Mouse (Mus musculus): Measurements from ENCODE around the gene Lrrc38. TPM values are rescaled to one million over a fixed set of nuclear protein-coding genes. Genes with fewer than 3 reads are reported as not detected.

Gene Lrrc38
- not detected for polyA plus RNA-seq (2012; fragmentation: generic; extraction: Trizol)
- long read RNA-seq, experiment 1: 0 reads
- long read RNA-seq, experiment 2: 0 reads

DNA sequence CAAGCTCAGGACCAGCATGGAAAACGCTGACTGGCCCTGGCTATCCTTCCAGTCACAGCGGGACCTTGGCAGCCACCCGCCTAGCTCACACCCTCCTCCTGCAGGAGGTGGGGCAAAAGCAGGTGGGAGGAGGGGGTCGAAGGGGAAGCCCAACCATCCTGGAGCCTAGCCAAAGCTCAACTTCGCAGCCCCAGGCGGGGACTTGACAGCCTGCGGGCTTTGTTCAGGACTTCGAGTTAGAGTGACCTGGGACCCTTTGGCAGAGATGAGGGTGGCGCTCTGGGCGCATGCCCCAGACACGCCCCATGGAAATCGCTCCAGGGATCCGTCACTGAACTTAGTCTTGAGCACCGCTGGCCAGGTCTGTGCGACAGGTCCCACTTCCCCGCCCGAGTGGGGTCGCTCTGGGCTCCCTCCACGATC is at the start of gene Lrrc38:
Lrrc38 (plus strand) TSS at position 274 of the 423 bp plus-strand sequence.
- H3K79me3 ChIP-seq (ENCODE audit: low read depth): no peaks in the 10 kb centered on the region
- H3K36me3 ChIP-seq (ENCODE audit: control insufficient read depth, insufficient read depth): no peaks in the 10 kb centered on the region
- H3K79me2 ChIP-seq (ENCODE audit: control insufficient read depth, insufficient read depth): no peaks in the 10 kb centered on the region
- no peak within 1 kb of the TSS for H3ac ChIP-seq (ENCODE audit: control insufficient read depth, insufficient read length, low read depth)
- peaks cover 31% of the 10 kb centered on the region for H3K27me3 ChIP-seq (ENCODE audit: control insufficient read depth, insufficient read depth, insufficient read length)
- TF ChIP-seq USF1 (IDR thresholded peaks at IDR 0.05; ENCODE audit: low read depth) (no peak), MAX (IDR thresholded peaks at IDR 0.05) (no peak), MYOG (IDR thresholded peaks at IDR 0.05; ENCODE audit: control insufficient read depth, extremely low read depth, insufficient read length) (no peak), MYOD1 (IDR thresholded peaks at IDR 0.05; ENCODE audit: control insufficient read depth, insufficient read length, low read depth) (no peak), FOSL1 (IDR thresholded peaks at IDR 0.05; ENCODE audit: insufficient read depth, low read length, poor library complexity, severe bottlenecking) (no peak), CEBPB (IDR thresholded peaks at IDR 0.05; ENCODE audit: low read depth) (no peak), CTCF (IDR thresholded peaks at IDR 0.05; ENCODE audit: control insufficient read depth, insufficient read depth, insufficient read length) (no peak)
- H3K4me3 ChIP-seq (ENCODE audit: insufficient read depth, poor library complexity, severe bottlenecking): no peak within 1 kb of the TSS

DNA sequence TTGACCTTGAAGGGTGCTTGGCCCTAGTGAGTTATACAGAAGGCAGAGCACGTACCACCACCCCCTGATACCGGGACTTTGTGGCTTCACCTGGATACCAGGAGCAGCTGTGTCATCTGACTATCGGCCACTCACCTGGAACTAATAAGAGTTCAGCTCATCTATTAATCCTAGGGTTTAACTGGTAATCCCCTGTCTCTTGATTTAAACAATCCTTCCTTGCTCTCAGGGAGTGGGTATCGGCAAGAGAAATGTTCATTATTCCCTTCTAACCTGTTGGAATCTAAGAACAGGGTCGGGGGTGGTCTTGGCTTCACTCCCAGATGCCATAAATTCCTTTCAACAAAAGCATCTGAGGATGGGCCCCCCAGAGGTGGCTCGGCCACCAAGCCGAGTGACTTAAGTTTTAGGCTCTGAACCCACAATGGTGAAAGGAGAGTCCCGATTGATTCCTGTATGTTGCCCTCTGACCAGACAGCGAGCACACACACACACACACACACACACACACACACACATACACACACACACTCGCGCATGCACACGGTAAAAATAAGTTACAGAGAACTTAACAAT is 49.4 kb upstream of the Lrrc38 start:
- H3K27me3 ChIP-seq (ENCODE audit: control insufficient read depth, insufficient read depth, insufficient read length): no peaks in the 10 kb centered on the region

DNA sequence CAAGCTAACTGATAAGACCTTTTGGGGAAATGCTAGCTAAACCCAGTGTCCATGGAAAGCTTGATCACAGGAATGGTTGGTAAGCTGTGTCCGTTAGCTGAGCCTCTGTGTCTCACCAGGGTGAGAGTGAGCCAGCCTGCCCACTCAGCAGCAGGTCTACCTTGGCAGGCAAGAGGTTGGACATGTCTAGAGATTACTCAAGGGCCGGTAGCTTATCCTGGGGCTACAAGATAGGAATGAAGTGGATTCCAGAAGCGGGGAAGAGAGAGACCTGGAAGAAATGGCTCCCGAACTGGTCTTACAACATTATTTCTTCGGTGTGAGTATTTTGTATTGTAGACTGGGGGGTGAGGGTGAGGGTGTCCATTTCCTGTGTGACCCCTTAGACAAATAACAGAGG is 48.5 kb upstream of the Lrrc38 start:
- H3K79me2 ChIP-seq (ENCODE audit: control insufficient read depth, insufficient read depth): peaks cover 57% of the 10 kb centered on the region
- no peak overlapping the region for H3K4me3 ChIP-seq (ENCODE audit: insufficient read depth, poor library complexity, severe bottlenecking)
- no peak overlapping the region for H3ac ChIP-seq (ENCODE audit: control insufficient read depth, insufficient read length, low read depth)
- no peak for TF ChIP-seq FOSL1 (IDR thresholded peaks at IDR 0.05; ENCODE audit: insufficient read depth, low read length, poor library complexity, severe bottlenecking)
- H3K27me3 ChIP-seq (ENCODE audit: control insufficient read depth, insufficient read depth, insufficient read length): no peaks in the 10 kb centered on the region
- H3K79me3 ChIP-seq (ENCODE audit: low read depth): peaks cover 46% of the 10 kb centered on the region
- no peaks in the 10 kb centered on the region for H3K36me3 ChIP-seq (ENCODE audit: control insufficient read depth, insufficient read depth)

More for the DNA sequence above, 49.4 kb upstream of the Lrrc38 start:
- Histone ChIP-seq H3K4me3 (ENCODE audit: insufficient read depth, poor library complexity, severe bottlenecking) (peak overlapping the region; percentile 74), H3ac (ENCODE audit: control insufficient read depth, insufficient read length, low read depth) (peak overlapping the region; percentile 82), H3K79me2 (ENCODE audit: control insufficient read depth, insufficient read depth) (peaks cover 65% of the 10 kb centered on the region), H3K79me3 (ENCODE audit: low read depth) (peaks cover 52% of the 10 kb centered on the region), H3K36me3 (ENCODE audit: control insufficient read depth, insufficient read depth) (no peaks in the 10 kb centered on the region)
- TF ChIP-seq FOSL1 (IDR thresholded peaks at IDR 0.05; ENCODE audit: insufficient read depth, low read length, poor library complexity, severe bottlenecking): no peak
- TF ChIP-seq CEBPB (IDR thresholded peaks at IDR 0.05; ENCODE audit: low read depth): no peak
- no peak for TF ChIP-seq USF1 (IDR thresholded peaks at IDR 0.05; ENCODE audit: low read depth)
- no peak for TF ChIP-seq MYOD1 (IDR thresholded peaks at IDR 0.05; ENCODE audit: control insufficient read depth, insufficient read length, low read depth)
- TF ChIP-seq MAX (IDR thresholded peaks at IDR 0.05): no peak
- TF ChIP-seq MYOG (IDR thresholded peaks at IDR 0.05; ENCODE audit: control insufficient read depth, extremely low read depth, insufficient read length): no peak
- TF ChIP-seq CTCF (IDR thresholded peaks at IDR 0.05; ENCODE audit: control insufficient read depth, insufficient read depth, insufficient read length): no peak

DNA sequence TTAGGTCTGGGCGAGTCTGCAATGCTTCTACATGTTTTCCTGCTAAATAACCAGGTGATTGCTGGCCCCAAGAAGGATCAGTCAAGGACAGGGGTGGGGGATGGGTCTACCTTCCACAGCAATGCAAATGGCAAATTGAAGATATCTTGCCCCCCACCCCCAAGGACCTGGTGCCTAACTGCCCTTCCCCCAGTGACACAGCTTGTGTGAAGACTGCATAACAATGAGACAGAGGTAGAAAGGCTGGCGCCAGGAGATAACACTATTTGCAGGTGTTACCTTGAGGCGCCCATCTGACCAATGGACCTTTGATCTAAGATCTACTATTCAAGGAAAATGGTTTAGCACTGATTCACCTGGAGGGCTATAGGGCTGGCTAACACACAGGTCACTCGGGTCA is 47.7 kb upstream of the Lrrc38 start:
- no peak for TF ChIP-seq FOSL1 (IDR thresholded peaks at IDR 0.05; ENCODE audit: insufficient read depth, low read length, poor library complexity, severe bottlenecking)
- TF ChIP-seq MYOG (IDR thresholded peaks at IDR 0.05; ENCODE audit: control insufficient read depth, extremely low read depth, insufficient read length): no peak
- no peak for TF ChIP-seq MAX (IDR thresholded peaks at IDR 0.05)
- no peak for TF ChIP-seq CTCF (IDR thresholded peaks at IDR 0.05; ENCODE audit: control insufficient read depth, insufficient read depth, insufficient read length)
- TF ChIP-seq MYOD1 (IDR thresholded peaks at IDR 0.05; ENCODE audit: control insufficient read depth, insufficient read length, low read depth): no peak
- TF ChIP-seq USF1 (IDR thresholded peaks at IDR 0.05; ENCODE audit: low read depth): no peak
- TF ChIP-seq CEBPB (IDR thresholded peaks at IDR 0.05; ENCODE audit: low read depth): no peak
- peaks cover 48% of the 10 kb centered on the region for H3K79me2 ChIP-seq (ENCODE audit: control insufficient read depth, insufficient read depth)
- no peaks in the 10 kb centered on the region for H3K27me3 ChIP-seq (ENCODE audit: control insufficient read depth, insufficient read depth, insufficient read length)
- no peak overlapping the region for H3ac ChIP-seq (ENCODE audit: control insufficient read depth, insufficient read length, low read depth)
- H3K79me3 ChIP-seq (ENCODE audit: low read depth): peaks cover 42% of the 10 kb centered on the region
- H3K36me3 ChIP-seq (ENCODE audit: control insufficient read depth, insufficient read depth): no peaks in the 10 kb centered on the region
- no peak overlapping the region for H3K4me3 ChIP-seq (ENCODE audit: insufficient read depth, poor library complexity, severe bottlenecking)

DNA sequence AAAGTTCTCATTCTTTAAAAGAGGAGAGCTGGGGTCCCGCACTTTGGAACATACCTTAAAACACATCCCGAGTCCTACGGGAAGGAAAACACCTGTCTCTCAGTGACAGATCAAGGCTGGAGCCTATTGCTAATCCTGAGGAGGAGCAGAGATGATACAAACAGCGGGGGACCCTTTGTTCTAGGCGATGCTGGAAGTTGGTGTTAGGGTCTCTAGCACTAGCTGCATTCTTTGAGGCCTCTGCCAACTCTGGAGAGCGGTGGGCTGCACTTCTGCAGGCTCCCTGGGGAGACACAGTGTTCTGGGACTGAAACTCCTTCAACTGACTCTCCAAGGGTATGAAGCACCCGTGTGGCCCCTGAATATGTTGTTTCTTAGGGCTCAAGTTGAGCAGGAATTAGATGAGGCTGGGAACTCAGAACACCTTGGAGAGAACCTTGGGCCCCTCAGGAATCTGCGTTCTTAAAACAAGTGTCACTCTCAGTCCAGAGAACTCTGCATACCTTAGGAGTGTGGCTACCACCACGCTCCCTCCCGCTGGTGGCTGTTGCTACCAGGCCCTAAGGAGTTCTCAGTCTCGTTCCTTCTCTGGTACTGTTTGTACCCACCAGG is 47.2 kb upstream of the Lrrc38 start:
- Histone ChIP-seq H3K27me3 (ENCODE audit: control insufficient read depth, insufficient read depth, insufficient read length) (no peaks in the 10 kb centered on the region), H3K36me3 (ENCODE audit: control insufficient read depth, insufficient read depth) (no peaks in the 10 kb centered on the region), H3K4me3 (ENCODE audit: insufficient read depth, poor library complexity, severe bottlenecking) (no peak overlapping the region), H3K79me3 (ENCODE audit: low read depth) (peaks cover 37% of the 10 kb centered on the region), H3ac (ENCODE audit: control insufficient read depth, insufficient read length, low read depth) (no peak overlapping the region), H3K79me2 (ENCODE audit: control insufficient read depth, insufficient read depth) (peaks cover 43% of the 10 kb centered on the region)
- TF ChIP-seq FOSL1 (IDR thresholded peaks at IDR 0.05; ENCODE audit: insufficient read depth, low read length, poor library complexity, severe bottlenecking) (no peak), MYOG (IDR thresholded peaks at IDR 0.05; ENCODE audit: control insufficient read depth, extremely low read depth, insufficient read length) (no peak), USF1 (IDR thresholded peaks at IDR 0.05; ENCODE audit: low read depth) (no peak), MAX (IDR thresholded peaks at IDR 0.05) (no peak), MYOD1 (IDR thresholded peaks at IDR 0.05; ENCODE audit: control insufficient read depth, insufficient read length, low read depth) (no peak), CTCF (IDR thresholded peaks at IDR 0.05; ENCODE audit: control insufficient read depth, insufficient read depth, insufficient read length) (no peak), CEBPB (IDR thresholded peaks at IDR 0.05; ENCODE audit: low read depth) (no peak)
